Mouse (Mus musculus) liver, embryonic 16.5 days (tissue): ENCODE measurements around the gene Scaper. TPM values are rescaled to one million over a fixed set of nuclear protein-coding genes. Genes with fewer than 3 reads are reported as not detected.

Source experiments
- ATAC-seq: fragments of 200-750 bp; cut with Nextera tagmentation; 2 replicates; pipeline ENCODE4 v1.8.0; 2017; ENCODE audit warnings: low read depth, mild to moderate bottlenecking, moderate number of reproducible peaks, moderate library complexity
- H3K27ac ChIP-seq: fragments of 300-500 bp; sonication (generic); 2 replicates; pipeline ENCODE4 v1.5.1; 2014; ENCODE audit warnings: mild to moderate bottlenecking, low read length
- H3K27me3 ChIP-seq: fragments of 300-500 bp; sonication (generic); 2 replicates; pipeline ENCODE4 v1.6.1; 2014; ENCODE audit warnings: low read depth, low read length, mixed read lengths; ENCODE audit not compliant: control insufficient read depth, insufficient read depth
- H3K36me3 ChIP-seq: fragments of 300-500 bp; sonication (generic); 2 replicates; pipeline ENCODE4 v1.6.1; 2014; ENCODE audit warnings: mild to moderate bottlenecking; ENCODE audit not compliant: control insufficient read depth, insufficient read depth
- H3K4me1 ChIP-seq: fragments of 300-500 bp; sonication (generic); 2 replicates; pipeline ENCODE4 v1.6.1; 2014; ENCODE audit warnings: low read depth, low read length, mixed read lengths; ENCODE audit not compliant: control insufficient read depth
- H3K4me2 ChIP-seq: fragments of 300-500 bp; sonication (generic); 2 replicates; pipeline ENCODE4 v1.6.1; 2014; ENCODE audit warnings: low read depth, low read length, mixed read lengths
- H3K4me3 ChIP-seq: fragments of 300-500 bp; sonication (generic); 2 replicates; pipeline ENCODE4 v1.5.1; 2014; ENCODE audit warnings: low read depth, mild to moderate bottlenecking, low read length
- H3K9ac ChIP-seq: fragments of 300-500 bp; sonication (generic); 2 replicates; pipeline ENCODE4 v1.6.1; 2014; ENCODE audit warnings: low read depth, low read length
- H3K9me3 ChIP-seq: fragments of 300-500 bp; sonication (generic); replicated peaks from 2 replicates; pipeline ENCODE4 v1.6.1; 2016; ENCODE audit warnings: low read length; ENCODE audit not compliant: control insufficient read depth
- WGBS: fragments of 180-500 bp; shearing (Covaris S2); extraction: QIAGEN DNeasy Blood & Tissue Kit; methylation state at CpG from one replicate; pipeline ENCODE4 v1.1.7; 2014; ENCODE audit not compliant: insufficient replicate concordance; 5-methylcytosine and 5-hydroxymethylcytosine counted together
- polyA plus RNA-seq: library from polyadenylated mRNA; unstranded; fragments of >200 nt; fragmentation: Nextera tagmentation; extraction: Ambion mirVana; gene quantifications from 2 replicates; pipeline ENCODE4 v1.2.1, GENCODE M21; 2015

Gene Scaper
- polyA plus RNA-seq, 1 experiment from 2014 or later, result 1.8 TPM

DNA sequence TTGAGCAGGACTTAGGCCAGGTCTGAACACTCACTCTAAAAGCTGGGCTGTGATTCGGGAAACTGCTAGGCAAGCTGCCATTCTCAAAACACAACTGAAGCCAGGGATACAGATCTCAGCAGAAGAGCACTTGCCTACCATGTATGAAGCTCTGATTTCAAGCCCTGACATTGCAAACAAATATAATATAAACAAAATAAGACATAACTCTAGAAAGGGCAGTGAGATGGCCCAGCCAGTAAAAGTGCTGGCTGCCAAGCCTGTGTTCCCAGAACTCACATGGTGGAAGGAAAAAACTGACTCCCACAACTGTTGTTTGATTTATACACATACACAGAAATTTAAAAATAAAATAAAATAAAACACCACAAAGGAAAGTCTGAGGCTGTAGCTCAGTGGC, 366.8 kb downstream of the Scaper start:
- Histone ChIP-seq H3K9me3 (no peaks in the 10 kb centered on the region), H3K36me3 (no peaks in the 10 kb centered on the region), H3K27me3 (no peaks in the 10 kb centered on the region), H3K27ac (no peak overlapping the region), H3K9ac (no peak overlapping the region), H3K4me1 (no peaks in the 10 kb centered on the region), H3K4me3 (no peak overlapping the region), H3K4me2 (no peak overlapping the region)
- ATAC-seq, result no peak
- 62% methylated on average over 1 of the region's 1 CpGs for WGBS

DNA sequence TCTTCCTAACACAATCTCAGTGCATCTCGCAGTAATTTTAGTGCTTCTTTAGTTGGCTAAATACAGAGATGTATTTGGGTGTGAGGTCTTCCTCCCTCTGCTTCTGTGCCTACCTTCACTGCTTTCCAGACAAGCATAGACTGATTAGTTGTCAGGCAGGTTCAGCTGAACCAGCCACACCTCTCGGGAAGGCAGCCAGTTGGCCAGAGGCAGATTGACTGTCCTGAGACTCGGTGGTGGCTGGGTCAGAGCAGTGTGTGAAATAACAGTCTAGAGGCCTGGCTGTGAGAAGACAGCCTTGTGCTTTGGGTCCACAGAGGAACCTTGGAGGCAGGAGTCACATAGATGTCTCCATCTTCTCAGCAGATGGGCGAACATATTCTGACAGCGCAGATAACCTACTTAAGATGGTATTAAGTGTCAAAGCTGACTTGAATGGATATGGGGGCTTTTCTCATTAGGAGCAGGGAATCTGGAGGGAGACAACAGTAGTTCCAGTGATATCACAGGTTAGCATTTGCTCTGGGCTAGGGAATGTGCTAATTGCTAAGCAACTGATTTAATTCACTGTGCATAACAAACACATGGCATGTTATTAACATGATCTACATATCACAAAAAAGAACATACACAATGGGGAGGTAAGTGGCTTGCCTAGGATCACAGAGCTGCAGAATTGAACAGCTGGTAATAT, 369.3 kb downstream of the Scaper start:
- WGBS, result 57% methylated on average over 5 of the region's 5 CpGs
- Histone ChIP-seq H3K4me2 (no peak overlapping the region), H3K4me1 (no peaks in the 10 kb centered on the region), H3K4me3 (no peak overlapping the region), H3K9me3 (no peaks in the 10 kb centered on the region), H3K36me3 (no peaks in the 10 kb centered on the region), H3K27me3 (no peaks in the 10 kb centered on the region), H3K27ac (no peak overlapping the region), H3K9ac (no peak overlapping the region)
- ATAC-seq, result no peak

DNA sequence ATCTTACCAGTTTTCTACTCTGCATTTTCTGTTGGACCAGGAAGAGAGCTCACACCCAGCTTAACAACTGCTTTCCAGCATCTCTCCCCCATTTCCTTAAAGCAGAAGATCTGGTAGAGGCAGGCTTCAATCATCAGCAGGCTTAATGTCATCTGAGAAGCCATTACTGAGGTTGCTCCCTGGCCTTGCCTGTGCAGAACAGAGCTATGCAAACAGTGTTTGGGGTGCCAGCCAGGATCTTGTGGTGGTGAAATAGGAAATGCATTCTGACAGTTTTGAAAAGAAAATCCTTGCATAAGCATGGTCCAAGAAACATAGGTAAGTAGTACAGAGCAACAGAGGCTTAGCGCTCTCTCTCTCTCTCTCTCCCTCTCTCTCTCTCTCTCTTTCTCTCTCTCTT, 377.0 kb downstream of the Scaper start:
- Histone ChIP-seq H3K9me3 (no peaks in the 10 kb centered on the region), H3K4me1 (no peaks in the 10 kb centered on the region), H3K4me3 (no peak overlapping the region), H3K4me2 (no peak overlapping the region), H3K27ac (no peak overlapping the region), H3K36me3 (no peaks in the 10 kb centered on the region), H3K9ac (no peak overlapping the region), H3K27me3 (no peaks in the 10 kb centered on the region)
- WGBS, result 91% methylated on average over 1 of the region's 1 CpGs
- no peak for ATAC-seq

DNA sequence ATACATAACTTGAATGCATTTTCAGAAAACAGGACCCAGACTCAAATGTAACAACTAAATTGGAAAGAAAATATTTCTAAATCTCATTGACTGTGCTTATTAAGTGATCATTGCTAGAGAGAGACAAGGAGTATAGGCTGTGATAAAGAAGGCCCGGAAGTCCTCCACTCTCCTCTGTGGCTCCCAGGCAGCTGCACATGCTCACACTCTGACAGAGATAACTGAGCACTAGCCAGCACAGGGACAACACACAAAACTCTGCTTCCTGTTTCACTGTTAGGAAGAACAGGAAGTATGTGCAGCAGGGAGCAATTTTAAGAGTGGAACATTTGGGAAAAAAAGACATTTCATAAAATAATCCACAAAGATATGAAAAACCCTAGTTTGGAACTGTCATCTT, 382.9 kb downstream of the Scaper start:
- Histone ChIP-seq H3K4me2 (no peak overlapping the region), H3K27ac (no peak overlapping the region), H3K36me3 (no peaks in the 10 kb centered on the region), H3K9ac (no peak overlapping the region), H3K9me3 (no peaks in the 10 kb centered on the region), H3K4me1 (no peaks in the 10 kb centered on the region), H3K4me3 (no peak overlapping the region), H3K27me3 (no peaks in the 10 kb centered on the region)
- 20% methylated on average over 1 of the region's 1 CpGs for WGBS
- no peak for ATAC-seq

DNA sequence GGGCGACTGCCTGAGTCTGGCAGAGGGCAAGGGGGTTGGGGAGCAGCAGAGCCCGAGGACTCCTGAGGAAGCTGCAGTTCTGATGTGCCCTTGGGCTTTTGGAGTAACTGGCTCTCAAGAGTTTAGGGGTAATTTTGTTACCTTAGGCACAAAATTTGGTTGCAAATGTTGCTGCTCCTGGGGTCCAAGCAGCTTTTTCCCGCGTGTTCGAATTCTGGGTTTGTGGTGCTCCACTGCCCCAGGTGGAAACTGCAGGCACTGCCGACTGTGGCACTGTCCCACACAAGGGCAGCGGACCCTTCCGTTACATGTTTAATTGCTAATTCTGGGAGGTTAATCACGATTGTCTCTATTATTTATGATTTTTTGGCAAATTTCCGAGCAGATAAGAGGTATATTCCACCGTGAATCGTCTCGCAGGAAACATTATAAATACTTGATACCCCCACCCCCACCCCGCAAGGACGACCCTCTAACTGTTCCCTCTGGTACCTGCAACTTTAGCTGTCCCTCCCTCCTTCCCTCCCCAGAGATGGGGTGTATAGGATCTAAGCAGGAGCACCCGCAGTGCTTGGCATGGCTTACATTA, 388.5 kb downstream of the Scaper start:
- H3K9ac ChIP-seq, result no peak overlapping the region
- H3K27me3 ChIP-seq, result peaks cover 49% of the 10 kb centered on the region

DNA sequence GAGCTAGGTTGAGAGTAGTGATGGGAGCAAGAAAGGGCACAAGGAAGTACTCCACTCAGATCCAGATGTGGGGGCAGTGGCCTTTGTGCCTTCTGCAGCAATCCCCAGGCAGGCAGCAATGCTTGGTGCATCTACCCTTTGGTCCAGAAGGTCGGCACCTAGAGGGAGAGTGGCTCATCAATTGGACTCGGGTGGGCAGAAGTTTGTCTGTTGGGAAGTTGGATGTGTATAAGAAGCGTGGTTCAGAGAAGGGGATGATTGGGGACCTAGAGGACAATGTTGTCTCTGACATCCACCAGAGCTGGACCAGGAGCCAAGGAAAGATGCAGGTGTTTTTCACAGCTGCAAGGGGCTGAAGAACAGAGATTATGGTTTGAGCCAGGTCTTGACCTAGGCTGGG, 389.0 kb downstream of the Scaper start:
- Histone ChIP-seq H3K27ac (no peak overlapping the region), H3K4me3 (no peak overlapping the region), H3K4me1 (peaks cover 9% of the 10 kb centered on the region), H3K9ac (no peak overlapping the region), H3K9me3 (peaks cover 3% of the 10 kb centered on the region), H3K36me3 (no peaks in the 10 kb centered on the region), H3K27me3 (peaks cover 54% of the 10 kb centered on the region), H3K4me2 (no peak overlapping the region)
- no peak for ATAC-seq
- 18% methylated on average over 3 of the region's 3 CpGs for WGBS

More for the DNA sequence above, 388.5 kb downstream of the Scaper start:
- Histone ChIP-seq H3K4me3 (no peak overlapping the region), H3K27ac (no peak overlapping the region), H3K4me2 (no peak overlapping the region), H3K36me3 (no peaks in the 10 kb centered on the region), H3K4me1 (peaks cover 9% of the 10 kb centered on the region), H3K9me3 (peaks cover 3% of the 10 kb centered on the region)
- no peak for ATAC-seq
- 15% methylated on average over 16 of the region's 16 CpGs for WGBS

DNA sequence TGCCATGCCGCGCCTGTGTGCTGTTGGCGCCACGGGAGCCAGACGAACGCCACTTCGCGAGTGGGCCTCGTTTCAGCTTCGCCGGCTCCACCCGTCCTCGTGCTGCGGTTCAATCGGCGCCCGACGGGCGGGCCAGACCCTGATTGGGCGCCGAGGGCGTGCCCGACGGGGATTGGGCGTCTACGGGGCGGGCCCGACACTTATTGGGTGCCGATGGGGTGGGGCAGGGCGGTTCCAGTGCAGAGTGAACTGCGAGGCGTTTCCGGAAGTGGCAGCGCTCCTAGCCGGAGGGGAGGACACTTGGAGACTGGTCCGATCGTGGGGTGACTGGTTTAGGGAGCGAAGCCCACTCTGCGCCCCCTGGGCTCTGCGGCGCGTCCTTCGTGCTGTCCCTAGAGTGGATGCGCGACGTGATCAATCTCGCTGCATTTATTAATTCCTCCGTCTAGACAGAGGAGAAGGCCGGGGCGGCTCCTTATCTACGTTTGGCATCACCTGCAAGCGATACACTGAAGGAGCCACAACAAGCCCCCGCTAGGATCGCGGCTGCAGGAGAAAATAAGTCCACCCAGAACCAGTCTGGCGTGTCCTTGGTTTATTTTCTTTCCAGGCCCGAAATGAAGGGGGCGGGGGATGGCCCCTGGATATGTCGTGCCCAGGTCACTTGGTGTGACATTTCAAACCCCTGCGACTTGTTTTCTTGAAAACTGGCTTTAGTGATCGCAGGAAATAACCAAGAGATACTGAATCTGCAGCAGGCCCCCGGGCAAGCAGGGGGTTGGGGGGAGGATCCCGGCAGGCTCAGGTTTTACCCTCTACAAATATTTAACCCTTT, 391.5 kb downstream of the Scaper start:
- peaks cover 79% of the 10 kb centered on the region for H3K27me3 ChIP-seq
- no peak overlapping the region for H3K27ac ChIP-seq
- H3K4me3 ChIP-seq, result peak overlapping the region; percentile 34
- 4% methylated on average over 63 of the region's 63 CpGs for WGBS
- no peak overlapping the region for H3K9ac ChIP-seq
- peak; percentile 72 for ATAC-seq
- peaks cover 3% of the 10 kb centered on the region for H3K9me3 ChIP-seq
- H3K4me2 ChIP-seq, result peak overlapping the region; percentile 22
- peaks cover 16% of the 10 kb centered on the region for H3K4me1 ChIP-seq
- no peaks in the 10 kb centered on the region for H3K36me3 ChIP-seq

DNA sequence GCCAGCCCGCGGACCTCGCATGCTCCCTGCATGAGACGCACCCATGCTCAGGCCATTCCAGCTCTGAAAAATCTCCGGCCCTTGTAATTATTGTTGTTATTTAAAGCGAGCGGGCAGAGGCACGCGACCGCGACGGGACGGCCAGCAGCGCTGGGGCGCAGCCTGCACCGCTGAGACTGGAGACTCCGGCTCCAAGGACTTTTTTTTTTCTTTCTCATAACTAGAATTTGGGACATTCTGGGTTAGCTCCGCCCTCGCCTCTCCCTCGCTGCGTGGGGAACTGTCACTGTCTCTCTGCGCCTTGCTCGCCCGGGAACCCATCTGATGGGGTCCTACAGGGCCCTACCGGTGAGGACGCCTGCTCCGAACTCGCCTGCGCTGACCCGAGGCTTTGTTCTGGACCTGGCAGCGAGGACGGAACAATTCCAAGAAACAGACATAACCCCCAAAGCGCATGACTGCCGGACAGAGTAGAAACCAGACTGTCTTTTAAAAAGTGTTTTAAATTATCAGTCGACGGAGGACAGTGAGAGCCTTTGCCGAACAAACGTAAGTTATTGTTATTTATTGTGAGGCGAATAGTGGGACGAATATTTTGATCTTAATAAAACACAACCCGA, 392.3 kb downstream of the Scaper start:
- H3K9ac ChIP-seq, result no peak overlapping the region
- WGBS, result 8% methylated on average over 41 of the region's 41 CpGs

More for the DNA sequence above, 392.3 kb downstream of the Scaper start:
- H3K27me3 ChIP-seq, result peaks cover 86% of the 10 kb centered on the region
- peak overlapping the region; percentile 34; the same call in 1 of the 2 replicates for H3K4me3 ChIP-seq
- peak overlapping the region; percentile 11; the same call in 1 of the 2 replicates for H3K4me2 ChIP-seq
- peaks cover 3% of the 10 kb centered on the region for H3K9me3 ChIP-seq
- H3K4me1 ChIP-seq, result peaks cover 21% of the 10 kb centered on the region
- ATAC-seq, result no peak
- H3K27ac ChIP-seq, result no peak overlapping the region
- H3K36me3 ChIP-seq, result no peaks in the 10 kb centered on the region
